Mouse (Mus musculus): ENCODE data around the gene Prkca. TPM values are rescaled to one million over a fixed set of nuclear protein-coding genes. Genes with fewer than 3 reads are reported as not detected.

The Prkca gene
- polyA plus RNA-seq, 1 experiment from 2014 or later = 12.6 TPM

DNA sequence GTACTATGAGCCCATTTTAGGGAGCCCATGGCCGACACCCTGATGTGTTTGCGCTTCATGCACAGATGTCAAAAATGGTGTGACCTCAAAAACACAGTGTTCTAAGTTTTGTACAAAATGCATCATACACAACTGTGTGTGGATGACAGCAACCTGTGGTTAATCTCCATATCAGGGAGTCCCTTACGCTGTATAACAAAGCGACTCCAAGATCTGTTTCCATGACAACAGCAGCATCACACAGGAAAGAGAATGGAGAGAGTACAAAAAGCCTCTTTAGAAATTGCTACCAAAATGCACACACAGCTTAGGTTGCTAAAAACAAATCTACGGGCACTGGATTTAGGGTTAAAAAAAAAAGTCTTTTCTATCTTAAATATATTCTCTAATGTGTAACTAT is 171.8 kb downstream of the Prkca start:
- Histone ChIP-seq H3K4me1 (ENCODE audit: control insufficient read depth, insufficient read depth, low read length) (no peaks in the 10 kb centered on the region), H3K9ac (replicated peaks; ENCODE audit: low read depth, low read length) (no peak overlapping the region), H3K27ac (ENCODE audit: low read depth, low read length) (no peak overlapping the region), H3K4me2 (ENCODE audit: low read depth, low read length) (no peak overlapping the region), H3K27me3 (ENCODE audit: control insufficient read depth, insufficient read depth, low read length) (no peaks in the 10 kb centered on the region), H3K36me3 (ENCODE audit: control insufficient read depth, insufficient read depth, low read length) (no peaks in the 10 kb centered on the region), H3K4me3 (ENCODE audit: low read depth, low read length) (no peak overlapping the region), H3K9me3 (ENCODE audit: control insufficient read depth, low read length) (no peaks in the 10 kb centered on the region)
- WGBS = 63% methylated on average over 5 of the region's 5 CpGs
- ATAC-seq (ENCODE audit: low read depth) = peak; percentile 58; the same call in 1 of the 2 replicates

DNA sequence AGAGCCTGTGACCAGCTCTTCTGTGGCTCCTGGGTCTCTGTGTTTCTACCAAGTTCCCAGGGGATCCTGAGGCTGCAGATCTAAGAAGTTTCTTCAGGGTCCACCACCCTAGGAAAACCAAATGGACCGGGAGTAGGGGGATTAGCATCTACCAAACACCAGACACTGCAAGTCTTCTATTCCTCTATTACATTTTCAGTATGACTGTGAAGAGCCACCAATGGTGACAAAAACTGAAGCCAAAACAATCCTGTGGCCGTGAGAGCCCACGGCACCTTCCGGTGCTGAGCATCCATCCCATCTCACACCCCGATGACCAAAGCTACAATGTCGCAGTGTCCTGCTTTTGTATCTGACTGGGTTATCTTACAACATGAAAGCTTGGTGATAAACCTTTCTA is 172.5 kb downstream of the Prkca start:
- no peak for ATAC-seq (ENCODE audit: low read depth)
- Histone ChIP-seq H3K4me3 (ENCODE audit: low read depth, low read length) (no peak overlapping the region), H3K9me3 (ENCODE audit: control insufficient read depth, low read length) (no peaks in the 10 kb centered on the region), H3K4me1 (ENCODE audit: control insufficient read depth, insufficient read depth, low read length) (no peaks in the 10 kb centered on the region), H3K27me3 (ENCODE audit: control insufficient read depth, insufficient read depth, low read length) (no peaks in the 10 kb centered on the region), H3K36me3 (ENCODE audit: control insufficient read depth, insufficient read depth, low read length) (no peaks in the 10 kb centered on the region), H3K27ac (ENCODE audit: low read depth, low read length) (no peak overlapping the region), H3K9ac (replicated peaks; ENCODE audit: low read depth, low read length) (no peak overlapping the region), H3K4me2 (ENCODE audit: low read depth, low read length) (no peak overlapping the region)
- 96% methylated on average over 6 of the region's 6 CpGs for WGBS

DNA sequence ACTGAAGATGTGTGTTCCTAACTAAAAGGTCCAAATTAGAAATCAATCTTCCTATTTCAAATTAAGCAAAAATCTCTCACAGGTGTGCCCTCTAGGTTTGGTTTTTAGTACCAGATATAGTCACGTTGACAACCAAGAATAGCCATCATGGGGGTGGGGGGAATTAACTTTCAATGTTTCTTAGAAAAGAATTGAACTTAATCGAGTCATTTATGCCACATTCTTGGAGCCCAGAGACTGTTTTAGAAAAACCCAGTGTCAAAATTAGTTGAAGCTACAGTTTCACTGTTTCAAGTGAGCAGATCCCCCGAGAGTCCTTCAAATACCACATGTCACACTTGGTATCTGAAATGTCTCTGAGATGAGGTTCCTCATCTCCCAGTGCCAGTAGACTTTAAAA is 173.6 kb downstream of the Prkca start:
- ATAC-seq (ENCODE audit: low read depth) = no peak
- no peak overlapping the region for H3K4me3 ChIP-seq (ENCODE audit: low read depth, low read length)

DNA sequence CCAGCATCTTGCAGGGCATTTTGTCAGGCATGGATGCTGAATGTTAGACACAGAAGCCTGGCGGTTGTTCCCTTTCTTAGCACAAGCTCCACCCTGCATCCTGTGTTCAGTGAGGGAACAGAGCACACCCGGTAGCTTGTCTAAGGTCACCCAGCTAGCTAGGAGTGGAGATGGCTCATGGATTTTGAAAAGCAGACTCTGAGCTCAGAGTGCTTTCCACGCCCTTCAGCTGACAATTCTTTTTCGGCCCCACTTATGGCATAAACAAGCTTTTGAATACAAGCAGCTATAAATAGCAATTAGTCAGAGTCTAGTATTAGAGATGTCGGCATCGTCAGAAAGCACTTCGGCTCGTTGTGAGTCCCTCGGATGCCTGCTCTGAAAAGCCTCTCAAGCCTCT is 178.0 kb downstream of the Prkca start:
- Histone ChIP-seq H3K9ac (replicated peaks; ENCODE audit: low read depth, low read length) (no peak overlapping the region), H3K27ac (ENCODE audit: low read depth, low read length) (no peak overlapping the region), H3K4me1 (ENCODE audit: control insufficient read depth, insufficient read depth, low read length) (no peaks in the 10 kb centered on the region), H3K27me3 (ENCODE audit: control insufficient read depth, insufficient read depth, low read length) (no peaks in the 10 kb centered on the region), H3K9me3 (ENCODE audit: control insufficient read depth, low read length) (no peaks in the 10 kb centered on the region), H3K36me3 (ENCODE audit: control insufficient read depth, insufficient read depth, low read length) (no peaks in the 10 kb centered on the region), H3K4me3 (ENCODE audit: low read depth, low read length) (no peak overlapping the region), H3K4me2 (ENCODE audit: low read depth, low read length) (no peak overlapping the region)
- ATAC-seq (ENCODE audit: low read depth) = no peak
- 67% methylated on average over 9 of the region's 9 CpGs for WGBS

More for the DNA sequence above, 173.6 kb downstream of the Prkca start:
- Histone ChIP-seq H3K27me3 (ENCODE audit: control insufficient read depth, insufficient read depth, low read length) (no peaks in the 10 kb centered on the region), H3K9me3 (ENCODE audit: control insufficient read depth, low read length) (no peaks in the 10 kb centered on the region), H3K9ac (replicated peaks; ENCODE audit: low read depth, low read length) (no peak overlapping the region), H3K4me1 (ENCODE audit: control insufficient read depth, insufficient read depth, low read length) (no peaks in the 10 kb centered on the region), H3K36me3 (ENCODE audit: control insufficient read depth, insufficient read depth, low read length) (no peaks in the 10 kb centered on the region), H3K27ac (ENCODE audit: low read depth, low read length) (no peak overlapping the region), H3K4me2 (ENCODE audit: low read depth, low read length) (no peak overlapping the region)
- 90% methylated on average over 3 of the region's 3 CpGs for WGBS

DNA sequence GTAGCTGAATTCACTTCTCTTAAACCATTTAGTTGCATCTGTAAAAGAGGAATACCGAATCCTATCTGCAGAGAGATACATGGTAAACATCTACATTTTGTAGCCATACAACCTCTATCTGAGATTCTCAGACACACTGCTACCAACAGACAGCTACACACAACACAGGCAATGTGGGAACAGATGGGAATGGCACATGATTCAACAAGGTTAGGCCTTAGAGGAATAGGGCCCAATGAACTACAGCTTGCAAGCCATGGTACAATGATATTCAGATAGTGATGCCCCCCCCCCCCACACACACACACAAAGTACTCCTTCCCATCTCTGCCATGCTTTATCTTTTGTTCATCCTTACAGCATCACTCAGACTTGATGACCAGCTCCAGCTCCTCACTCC is 181.1 kb downstream of the Prkca start:
- Histone ChIP-seq H3K4me3 (ENCODE audit: low read depth, low read length) (no peak overlapping the region), H3K27ac (ENCODE audit: low read depth, low read length) (no peak overlapping the region), H3K27me3 (ENCODE audit: control insufficient read depth, insufficient read depth, low read length) (no peaks in the 10 kb centered on the region), H3K9me3 (ENCODE audit: control insufficient read depth, low read length) (no peaks in the 10 kb centered on the region), H3K4me2 (ENCODE audit: low read depth, low read length) (no peak overlapping the region), H3K36me3 (ENCODE audit: control insufficient read depth, insufficient read depth, low read length) (no peaks in the 10 kb centered on the region), H3K4me1 (ENCODE audit: control insufficient read depth, insufficient read depth, low read length) (no peaks in the 10 kb centered on the region), H3K9ac (replicated peaks; ENCODE audit: low read depth, low read length) (no peak overlapping the region)
- no peak for ATAC-seq (ENCODE audit: low read depth)
- 73% methylated on average over 1 of the region's 1 CpGs for WGBS

DNA sequence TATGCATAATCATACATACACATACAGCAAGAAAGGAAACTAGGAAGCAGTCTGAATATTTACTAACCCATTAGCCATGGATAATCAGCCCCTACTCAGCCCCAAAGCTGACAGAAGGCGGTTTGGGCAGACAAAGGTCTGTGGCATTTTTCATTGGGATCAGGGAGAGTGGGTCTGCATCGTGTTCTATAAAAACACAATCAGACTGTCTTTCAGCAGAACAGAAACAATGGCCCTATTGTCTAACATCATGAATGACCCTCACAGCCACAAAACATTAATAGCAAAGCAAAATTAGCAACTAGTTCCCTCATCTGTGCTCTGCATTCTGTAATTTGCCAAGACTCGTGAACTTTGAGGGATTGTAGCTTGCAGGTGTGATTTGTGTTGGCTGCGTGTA is 181.6 kb downstream of the Prkca start:
- ATAC-seq (ENCODE audit: low read depth) = no peak
- 19% methylated on average over 4 of the region's 4 CpGs for WGBS
- H3K9ac ChIP-seq (replicated peaks; ENCODE audit: low read depth, low read length) = no peak overlapping the region

GRCm38 (mm10) chr11:108160056-108160455 is 183.7 kb downstream of the Prkca start:
- Histone ChIP-seq H3K36me3 (ENCODE audit: control insufficient read depth, insufficient read depth, low read length) (no peaks in the 10 kb centered on the region), H3K4me2 (ENCODE audit: low read depth, low read length) (no peak overlapping the region), H3K9ac (replicated peaks; ENCODE audit: low read depth, low read length) (no peak overlapping the region), H3K4me1 (ENCODE audit: control insufficient read depth, insufficient read depth, low read length) (no peaks in the 10 kb centered on the region), H3K27ac (ENCODE audit: low read depth, low read length) (no peak overlapping the region), H3K9me3 (ENCODE audit: control insufficient read depth, low read length) (no peaks in the 10 kb centered on the region), H3K27me3 (ENCODE audit: control insufficient read depth, insufficient read depth, low read length) (no peaks in the 10 kb centered on the region), H3K4me3 (ENCODE audit: low read depth, low read length) (no peak overlapping the region)
- WGBS = 89% methylated on average over 7 of the region's 7 CpGs
- no peak for ATAC-seq (ENCODE audit: low read depth)

More for the DNA sequence above, 181.6 kb downstream of the Prkca start:
- H3K27me3 ChIP-seq (ENCODE audit: control insufficient read depth, insufficient read depth, low read length) = no peaks in the 10 kb centered on the region
- H3K4me1 ChIP-seq (ENCODE audit: control insufficient read depth, insufficient read depth, low read length) = no peaks in the 10 kb centered on the region
- no peaks in the 10 kb centered on the region for H3K36me3 ChIP-seq (ENCODE audit: control insufficient read depth, insufficient read depth, low read length)
- no peak overlapping the region for H3K27ac ChIP-seq (ENCODE audit: low read depth, low read length)
- no peak overlapping the region for H3K4me2 ChIP-seq (ENCODE audit: low read depth, low read length)
- H3K4me3 ChIP-seq (ENCODE audit: low read depth, low read length) = no peak overlapping the region
- H3K9me3 ChIP-seq (ENCODE audit: control insufficient read depth, low read length) = no peaks in the 10 kb centered on the region

DNA sequence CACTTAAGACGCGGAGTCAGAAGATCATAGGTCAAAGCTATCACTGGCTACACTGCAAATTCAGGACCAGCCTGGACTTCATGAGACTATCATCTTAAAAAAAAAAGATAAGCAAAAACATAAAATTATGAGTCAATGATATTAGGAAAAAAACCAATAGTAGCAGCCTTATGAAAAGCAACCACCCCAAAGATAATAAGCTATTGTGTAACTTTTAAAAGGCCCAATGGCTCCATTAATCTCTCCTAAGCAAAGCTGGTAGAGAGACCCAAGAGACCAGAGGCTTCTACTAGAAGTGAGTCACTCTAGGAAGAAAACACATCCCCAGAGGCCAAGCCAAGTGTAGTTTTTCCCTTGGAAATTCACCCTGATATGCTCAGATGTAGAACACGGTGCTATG is 185.7 kb downstream of the Prkca start:
- Histone ChIP-seq H3K27me3 (ENCODE audit: control insufficient read depth, insufficient read depth, low read length) (no peaks in the 10 kb centered on the region), H3K36me3 (ENCODE audit: control insufficient read depth, insufficient read depth, low read length) (no peaks in the 10 kb centered on the region), H3K4me3 (ENCODE audit: low read depth, low read length) (no peak overlapping the region), H3K4me2 (ENCODE audit: low read depth, low read length) (no peak overlapping the region), H3K4me1 (ENCODE audit: control insufficient read depth, insufficient read depth, low read length) (no peaks in the 10 kb centered on the region; the same call in 1 of the 2 replicates), H3K9me3 (ENCODE audit: control insufficient read depth, low read length) (no peaks in the 10 kb centered on the region), H3K27ac (ENCODE audit: low read depth, low read length) (no peak overlapping the region), H3K9ac (replicated peaks; ENCODE audit: low read depth, low read length) (no peak overlapping the region)
- WGBS = 94% methylated on average over 3 of the region's 3 CpGs
- no peak for ATAC-seq (ENCODE audit: low read depth)

DNA sequence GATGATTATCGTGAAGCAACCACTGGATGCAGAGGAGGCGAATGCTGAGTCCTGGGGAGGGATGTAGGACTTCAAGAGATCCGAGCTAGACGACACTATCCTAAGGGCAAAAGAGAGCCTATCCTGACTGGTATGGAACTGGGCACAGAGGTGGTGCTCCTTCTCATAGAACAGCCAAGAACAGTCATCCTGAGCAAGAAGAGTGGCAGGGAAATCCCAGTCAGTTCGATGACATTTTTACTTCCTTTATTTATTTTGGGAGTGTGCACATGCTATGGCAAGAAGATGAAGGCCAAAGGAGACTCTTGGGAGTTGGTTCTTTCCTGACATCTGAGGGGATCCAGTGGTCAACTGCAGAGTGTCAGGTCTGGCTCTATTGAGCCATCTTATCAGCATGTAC is 186.7 kb downstream of the Prkca start:
- H3K4me1 ChIP-seq (ENCODE audit: control insufficient read depth, insufficient read depth, low read length) = no peaks in the 10 kb centered on the region; the same call in 1 of the 2 replicates
- 80% methylated on average over 5 of the region's 5 CpGs for WGBS

GRCm38 (mm10) chr11:108156107-108156506 is 187.6 kb downstream of the Prkca start:
- no peak for ATAC-seq (ENCODE audit: low read depth)
- H3K27me3 ChIP-seq (ENCODE audit: control insufficient read depth, insufficient read depth, low read length) = no peaks in the 10 kb centered on the region
- WGBS = 64% methylated on average over 5 of the region's 5 CpGs

More for the DNA sequence above, 186.7 kb downstream of the Prkca start:
- Histone ChIP-seq H3K4me3 (ENCODE audit: low read depth, low read length) (no peak overlapping the region), H3K27ac (ENCODE audit: low read depth, low read length) (no peak overlapping the region), H3K36me3 (ENCODE audit: control insufficient read depth, insufficient read depth, low read length) (no peaks in the 10 kb centered on the region), H3K9me3 (ENCODE audit: control insufficient read depth, low read length) (no peaks in the 10 kb centered on the region), H3K9ac (replicated peaks; ENCODE audit: low read depth, low read length) (no peak overlapping the region), H3K4me2 (ENCODE audit: low read depth, low read length) (no peak overlapping the region), H3K27me3 (ENCODE audit: control insufficient read depth, insufficient read depth, low read length) (no peaks in the 10 kb centered on the region)
- no peak for ATAC-seq (ENCODE audit: low read depth)

More at GRCm38 (mm10) chr11:108156107-108156506, 187.6 kb downstream of the Prkca start:
- Histone ChIP-seq H3K9me3 (ENCODE audit: control insufficient read depth, low read length) (no peaks in the 10 kb centered on the region), H3K4me2 (ENCODE audit: low read depth, low read length) (no peak overlapping the region), H3K27ac (ENCODE audit: low read depth, low read length) (no peak overlapping the region), H3K36me3 (ENCODE audit: control insufficient read depth, insufficient read depth, low read length) (no peaks in the 10 kb centered on the region), H3K9ac (replicated peaks; ENCODE audit: low read depth, low read length) (no peak overlapping the region), H3K4me1 (ENCODE audit: control insufficient read depth, insufficient read depth, low read length) (no peaks in the 10 kb centered on the region; the same call in 1 of the 2 replicates), H3K4me3 (ENCODE audit: low read depth, low read length) (no peak overlapping the region)

All from neural tube, embryonic 14.5 days (tissue).